Mouse (Mus musculus): ENCODE data around the gene Klhl12.

The Klhl12 gene

GRCm38 (mm10) chr1:134450986-134451385 lies 4.3 kb upstream of the Klhl12 start:
- peak; percentile 20 for DNase-seq

- DNase-seq = no peak
Observed at GRCm38 (mm10) chr1:134456060-134456459, 729 bp downstream of the Klhl12 start.

GRCm38 (mm10) chr1:134458139-134458727 lies 2.9 kb downstream of the Klhl12 start:
- DNase-seq = no peak

- no peak for DNase-seq
Observed at GRCm38 (mm10) chr1:134460294-134461284, 5.3 kb downstream of the Klhl12 start.

- no peak for DNase-seq
Observed at GRCm38 (mm10) chr1:134484623-134485022, 29.3 kb downstream of the Klhl12 start.

GRCm38 (mm10) chr1:134490903-134491801 lies 35.8 kb downstream of the Klhl12 start:
- DNase-seq = no peak

- no peak for DNase-seq
Observed at GRCm38 (mm10) chr1:134492276-134492675, 36.9 kb downstream of the Klhl12 start.

GRCm38 (mm10) chr1:134493496-134493895 lies 38.2 kb downstream of the Klhl12 start:
- DNase-seq = no peak

- no peak for DNase-seq
Observed at GRCm38 (mm10) chr1:134493956-134494355, 38.6 kb downstream of the Klhl12 start.

- peak; percentile 99 for DNase-seq
Observed at GRCm38 (mm10) chr1:134494428-134495215, 39.3 kb downstream of the Klhl12 start, which contains the start of gene Rabif. TSS of gene Rabif (plus strand) at chr1:134494648.

- no peak for DNase-seq
Observed at GRCm38 (mm10) chr1:134495216-134495539, 39.8 kb downstream of the Klhl12 start.

GRCm38 (mm10) chr1:134495991-134496390 lies 40.7 kb downstream of the Klhl12 start:
- no peak for DNase-seq

GRCm38 (mm10) chr1:134500916-134501315 lies 45.6 kb downstream of the Klhl12 start:
- DNase-seq = no peak

GRCm38 (mm10) chr1:134506201-134506600 lies 50.9 kb downstream of the Klhl12 start:
- DNase-seq = no peak

- no peak for DNase-seq
Observed at GRCm38 (mm10) chr1:134510018-134510417, 54.7 kb downstream of the Klhl12 start.

- DNase-seq = no peak
Observed at GRCm38 (mm10) chr1:134512183-134512582, 56.9 kb downstream of the Klhl12 start.

GRCm38 (mm10) chr1:134512584-134512983 lies 57.3 kb downstream of the Klhl12 start:
- DNase-seq = no peak

GRCm38 (mm10) chr1:134513312-134513860 lies 58.1 kb downstream of the Klhl12 start:
- no peak for DNase-seq

- no peak for DNase-seq
Observed at GRCm38 (mm10) chr1:134513876-134514590, 58.7 kb downstream of the Klhl12 start.

GRCm38 (mm10) chr1:134515891-134516290 lies 60.6 kb downstream of the Klhl12 start:
- no peak for DNase-seq

All from right cerebral cortex, postnatal 25 days (tissue).